Mouse (Mus musculus): ENCODE results near the gene Dbh. TPM values are rescaled to one million over a fixed set of nuclear protein-coding genes. Genes with fewer than 3 reads are reported as not detected.

The Dbh gene
- polyA plus RNA-seq, 1 experiment from 2014 or later, result 0.75 TPM

- ATAC-seq (ENCODE audit: insufficient read depth) (peak; percentile 77), DNase-seq (peak; percentile 87)
- Histone ChIP-seq H3K27ac (ENCODE audit: low read depth) (no peak within 1 kb of the TSS), H3K36me3 (ENCODE audit: insufficient read depth) (no peaks in the 10 kb centered on the region), H3K27me3 (ENCODE audit: insufficient read depth, low read length) (peaks cover 37% of the 10 kb centered on the region), H3K9me3 (ENCODE audit: low read depth, low read length) (no peaks in the 10 kb centered on the region), H3K4me2 (peak within 1 kb of the TSS; percentile 72), H3K4me1 (ENCODE audit: insufficient read depth) (0 out of 2 replicates have a peak, but pooled peaks cover 3% of the 10 kb centered on the region), H3K4me3 (ENCODE audit: low read depth, low read length) (peak within 1 kb of the TSS; percentile 31), H3K9ac (peak within 1 kb of the TSS; percentile 32)
- TF ChIP-seq CTCF (IDR thresholded peaks at IDR 0.05; ENCODE audit: low read depth), result no peak
- under 1% methylated on average over 61 of the region's 62 CpGs for WGBS
These were observed 22.9 kb upstream of the Dbh start, which contains the start of gene Fam163b for GRCm38 (mm10) chr2:27141950-27142693. TSS of gene Fam163b (minus strand) at chr2:27142491.

GRCm38 (mm10) chr2:27144957-27145356 is 20.1 kb upstream of the Dbh start:
- Histone ChIP-seq H3K27ac (ENCODE audit: low read depth) (no peak overlapping the region), H3K27me3 (ENCODE audit: insufficient read depth, low read length) (peaks cover 31% of the 10 kb centered on the region), H3K9me3 (ENCODE audit: low read depth, low read length) (no peaks in the 10 kb centered on the region), H3K36me3 (ENCODE audit: insufficient read depth) (no peaks in the 10 kb centered on the region), H3K9ac (no peak overlapping the region), H3K4me3 (ENCODE audit: low read depth, low read length) (no peak overlapping the region), H3K4me2 (no peak overlapping the region), H3K4me1 (ENCODE audit: insufficient read depth) (0 out of 2 replicates have a peak, but pooled peaks cover 3% of the 10 kb centered on the region)
- WGBS, result 53% methylated on average over 2 of the region's 2 CpGs
- DNase-seq (no peak), ATAC-seq (ENCODE audit: insufficient read depth) (no peak)
- TF ChIP-seq CTCF (IDR thresholded peaks at IDR 0.05; ENCODE audit: low read depth), result no peak

- Histone ChIP-seq H3K27me3 (ENCODE audit: insufficient read depth, low read length) (peaks cover 18% of the 10 kb centered on the region), H3K27ac (ENCODE audit: low read depth) (no peak overlapping the region), H3K4me3 (ENCODE audit: low read depth, low read length) (no peak overlapping the region), H3K4me1 (ENCODE audit: insufficient read depth) (0 out of 2 replicates have a peak, but pooled peaks cover 3% of the 10 kb centered on the region), H3K36me3 (ENCODE audit: insufficient read depth) (no peaks in the 10 kb centered on the region), H3K9ac (no peak overlapping the region), H3K9me3 (ENCODE audit: low read depth, low read length) (no peaks in the 10 kb centered on the region), H3K4me2 (no peak overlapping the region)
- no peak for DNase-seq
- no peak for TF ChIP-seq CTCF (IDR thresholded peaks at IDR 0.05; ENCODE audit: low read depth)
- 79% methylated on average over 6 of the region's 6 CpGs for WGBS
- no peak for ATAC-seq (ENCODE audit: insufficient read depth)
These were observed 18.2 kb upstream of the Dbh start for GRCm38 (mm10) chr2:27146840-27147239.

DNA sequence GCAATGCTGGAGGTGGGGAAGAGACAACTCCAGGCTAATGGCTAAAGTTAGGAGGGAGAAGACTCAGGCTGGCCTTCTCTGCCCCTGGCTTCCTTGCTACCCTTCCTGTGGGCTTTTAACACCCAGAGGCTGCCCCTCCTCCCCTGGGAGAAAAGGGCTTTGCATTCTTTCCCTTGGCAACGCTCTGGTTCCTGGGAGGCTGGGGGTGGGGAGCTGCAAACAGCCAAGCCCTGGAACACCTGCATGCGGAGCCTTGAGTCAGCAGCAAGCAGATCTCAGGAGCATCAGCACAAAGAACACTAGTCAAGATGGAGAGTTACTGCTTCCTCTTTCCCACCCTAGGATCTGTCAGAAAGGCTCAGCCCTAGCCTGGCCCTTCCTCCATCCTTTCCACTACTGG is 15.6 kb upstream of the Dbh start:
- ATAC-seq (ENCODE audit: insufficient read depth), result no peak
- no peak overlapping the region for H3K27ac ChIP-seq (ENCODE audit: low read depth)
- 7% methylated on average over 2 of the region's 2 CpGs for WGBS
- peak; percentile 13 for DNase-seq
- no peak overlapping the region for H3K4me2 ChIP-seq
- H3K4me1 ChIP-seq (ENCODE audit: insufficient read depth), result no peaks in the 10 kb centered on the region
- no peaks in the 10 kb centered on the region for H3K36me3 ChIP-seq (ENCODE audit: insufficient read depth)
- no peak overlapping the region for H3K9ac ChIP-seq
- no peak overlapping the region for H3K4me3 ChIP-seq (ENCODE audit: low read depth, low read length)
- no peak for TF ChIP-seq CTCF (IDR thresholded peaks at IDR 0.05; ENCODE audit: low read depth)
- H3K27me3 ChIP-seq (ENCODE audit: insufficient read depth, low read length), result no peaks in the 10 kb centered on the region
- no peaks in the 10 kb centered on the region for H3K9me3 ChIP-seq (ENCODE audit: low read depth, low read length)

DNA sequence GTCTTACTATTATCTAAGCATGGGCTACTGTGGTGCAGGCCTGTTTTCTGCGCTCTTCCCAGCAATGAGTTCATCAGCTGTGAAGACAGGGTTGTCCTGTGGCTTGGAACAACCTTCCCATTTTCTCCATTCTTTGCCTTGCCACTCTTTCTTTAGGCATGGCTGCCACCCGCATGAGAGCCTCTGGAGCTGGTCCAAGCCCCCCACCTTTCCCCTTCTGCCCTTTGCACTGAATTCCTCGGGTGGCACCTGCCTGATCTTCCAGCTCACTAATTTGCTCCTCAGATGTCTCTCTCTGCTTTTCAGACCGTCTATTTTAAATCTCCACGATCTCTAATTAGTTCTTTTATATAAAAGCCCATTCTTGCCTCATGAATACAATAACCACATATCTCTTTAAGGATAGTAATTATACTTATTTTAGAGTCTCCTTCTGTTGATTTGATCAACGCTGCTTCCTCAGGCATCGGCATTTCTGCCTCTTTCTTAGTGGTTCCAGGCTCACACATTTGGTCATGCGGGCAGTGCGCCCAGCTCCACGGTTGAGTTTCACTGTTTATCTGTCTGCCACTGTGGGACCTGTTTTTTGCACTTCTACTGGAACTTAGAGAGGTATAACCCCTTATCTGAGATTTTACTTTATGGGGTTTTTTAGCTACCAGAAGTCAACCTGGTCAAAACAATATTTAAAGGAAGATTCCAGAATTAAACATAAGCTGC is 10.4 kb upstream of the Dbh start:
- Histone ChIP-seq H3K27me3 (ENCODE audit: insufficient read depth, low read length) (no peaks in the 10 kb centered on the region), H3K4me1 (ENCODE audit: insufficient read depth) (no peaks in the 10 kb centered on the region), H3K27ac (ENCODE audit: low read depth) (no peak overlapping the region), H3K4me2 (no peak overlapping the region), H3K9me3 (ENCODE audit: low read depth, low read length) (no peaks in the 10 kb centered on the region), H3K4me3 (ENCODE audit: low read depth, low read length) (no peak overlapping the region), H3K36me3 (ENCODE audit: insufficient read depth) (no peaks in the 10 kb centered on the region), H3K9ac (no peak overlapping the region)
- ATAC-seq (ENCODE audit: insufficient read depth), result no peak
- DNase-seq, result no peak
- WGBS, result 75% methylated on average over 10 of the region's 10 CpGs
- TF ChIP-seq CTCF (IDR thresholded peaks at IDR 0.05; ENCODE audit: low read depth), result no peak

GRCm38 (mm10) chr2:27156596-27156995 is 8.4 kb upstream of the Dbh start:
- ATAC-seq (ENCODE audit: insufficient read depth), result no peak
- no peak overlapping the region for H3K4me3 ChIP-seq (ENCODE audit: low read depth, low read length)
- 74% methylated on average over 6 of the region's 6 CpGs for WGBS
- H3K27me3 ChIP-seq (ENCODE audit: insufficient read depth, low read length), result no peaks in the 10 kb centered on the region
- no peak for DNase-seq
- no peaks in the 10 kb centered on the region for H3K36me3 ChIP-seq (ENCODE audit: insufficient read depth)
- H3K9me3 ChIP-seq (ENCODE audit: low read depth, low read length), result no peaks in the 10 kb centered on the region
- no peaks in the 10 kb centered on the region for H3K4me1 ChIP-seq (ENCODE audit: insufficient read depth)
- no peak overlapping the region for H3K9ac ChIP-seq
- no peak overlapping the region for H3K4me2 ChIP-seq
- no peak overlapping the region for H3K27ac ChIP-seq (ENCODE audit: low read depth)
- no peak for TF ChIP-seq CTCF (IDR thresholded peaks at IDR 0.05; ENCODE audit: low read depth)

DNA sequence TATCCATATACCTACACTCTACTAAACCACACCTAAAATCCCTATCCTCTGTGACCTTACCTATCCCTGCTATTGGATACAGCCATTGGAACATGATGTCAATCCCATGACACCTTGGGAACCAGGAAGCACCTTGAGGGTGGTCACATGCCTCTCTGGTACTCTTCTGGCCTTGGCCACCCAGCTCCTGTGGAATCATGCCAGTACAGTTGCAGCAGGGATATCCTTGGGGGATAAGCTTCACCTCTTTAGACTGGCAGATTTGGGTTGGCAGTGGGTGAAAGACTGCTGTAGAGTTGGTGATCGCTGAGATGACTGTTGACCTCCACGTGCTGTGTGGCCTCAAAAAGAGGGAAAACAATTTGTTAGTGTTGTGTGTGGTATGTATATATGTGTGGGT is 3.5 kb upstream of the Dbh start:
- no peaks in the 10 kb centered on the region for H3K4me1 ChIP-seq (ENCODE audit: insufficient read depth)
- no peak overlapping the region for H3K27ac ChIP-seq (ENCODE audit: low read depth)
- ATAC-seq (ENCODE audit: insufficient read depth) (no peak), DNase-seq (no peak)
- H3K9ac ChIP-seq, result no peak overlapping the region
- no peaks in the 10 kb centered on the region for H3K27me3 ChIP-seq (ENCODE audit: insufficient read depth, low read length)
- no peaks in the 10 kb centered on the region for H3K36me3 ChIP-seq (ENCODE audit: insufficient read depth)
- no peaks in the 10 kb centered on the region for H3K9me3 ChIP-seq (ENCODE audit: low read depth, low read length)
- no peak for TF ChIP-seq CTCF (IDR thresholded peaks at IDR 0.05; ENCODE audit: low read depth)
- 82% methylated on average over 2 of the region's 2 CpGs for WGBS
- no peak overlapping the region for H3K4me3 ChIP-seq (ENCODE audit: low read depth, low read length)
- H3K4me2 ChIP-seq, result no peak overlapping the region
